Mouse (Mus musculus): ENCODE measurements around the gene Pax5. TPM values are rescaled to one million over a fixed set of nuclear protein-coding genes. Genes with fewer than 3 reads are reported as not detected.

Gene Pax5
- polyA plus RNA-seq, 1 experiment from 2014 or later, result 0.26 TPM

GRCm38 (mm10) chr4:44582687-44583086 is 127.6 kb downstream of the Pax5 start:
- Histone ChIP-seq H3K27me3 (no peaks in the 10 kb centered on the region), H3K9ac (no peak overlapping the region), H3K4me2 (no peak overlapping the region), H3K27ac (replicated peaks) (no peak overlapping the region), H3K9me3 (replicated peaks) (no peaks in the 10 kb centered on the region), H3K4me1 (replicated peaks) (no peaks in the 10 kb centered on the region), H3K36me3 (replicated peaks) (no peaks in the 10 kb centered on the region), H3K4me3 (replicated peaks) (no peak overlapping the region)
- WGBS (ENCODE audit: insufficient replicate concordance), result 17% methylated on average over 4 of the region's 4 CpGs
- ATAC-seq (ENCODE audit: insufficient read depth), result no peak

- Histone ChIP-seq H3K9ac (no peak overlapping the region), H3K4me3 (replicated peaks) (no peak overlapping the region), H3K27ac (replicated peaks) (no peak overlapping the region), H3K4me1 (replicated peaks) (no peaks in the 10 kb centered on the region), H3K9me3 (replicated peaks) (no peaks in the 10 kb centered on the region), H3K4me2 (no peak overlapping the region), H3K36me3 (replicated peaks) (no peaks in the 10 kb centered on the region), H3K27me3 (no peaks in the 10 kb centered on the region)
- 25% methylated on average over 5 of the region's 5 CpGs for WGBS (ENCODE audit: insufficient replicate concordance)
- no peak for ATAC-seq (ENCODE audit: insufficient read depth)
Measured at GRCm38 (mm10) chr4:44578591-44578990, 131.7 kb downstream of the Pax5 start.

- Histone ChIP-seq H3K27ac (replicated peaks) (no peak overlapping the region), H3K4me2 (no peak overlapping the region), H3K4me1 (replicated peaks) (no peaks in the 10 kb centered on the region), H3K9me3 (replicated peaks) (no peaks in the 10 kb centered on the region), H3K36me3 (replicated peaks) (no peaks in the 10 kb centered on the region), H3K9ac (no peak overlapping the region), H3K4me3 (replicated peaks) (no peak overlapping the region), H3K27me3 (no peaks in the 10 kb centered on the region)
- 31% methylated on average over 5 of the region's 5 CpGs for WGBS (ENCODE audit: insufficient replicate concordance)
- ATAC-seq (ENCODE audit: insufficient read depth), result no peak
Measured at GRCm38 (mm10) chr4:44577293-44577692, 133.0 kb downstream of the Pax5 start.

GRCm38 (mm10) chr4:44576786-44577185 is 133.5 kb downstream of the Pax5 start:
- no peak overlapping the region for H3K27ac ChIP-seq (replicated peaks)
- no peaks in the 10 kb centered on the region for H3K9me3 ChIP-seq (replicated peaks)
- H3K27me3 ChIP-seq, result no peaks in the 10 kb centered on the region
- no peak for ATAC-seq (ENCODE audit: insufficient read depth)
- H3K4me3 ChIP-seq (replicated peaks), result no peak overlapping the region
- no peaks in the 10 kb centered on the region for H3K36me3 ChIP-seq (replicated peaks)
- H3K4me2 ChIP-seq, result no peak overlapping the region
- H3K4me1 ChIP-seq (replicated peaks), result no peaks in the 10 kb centered on the region
- H3K9ac ChIP-seq, result no peak overlapping the region
- 42% methylated on average over 5 of the region's 5 CpGs for WGBS (ENCODE audit: insufficient replicate concordance)

- Histone ChIP-seq H3K36me3 (replicated peaks) (no peaks in the 10 kb centered on the region), H3K9me3 (replicated peaks) (no peaks in the 10 kb centered on the region), H3K4me3 (replicated peaks) (no peak overlapping the region), H3K4me1 (replicated peaks) (no peaks in the 10 kb centered on the region), H3K4me2 (no peak overlapping the region), H3K27ac (replicated peaks) (no peak overlapping the region), H3K9ac (no peak overlapping the region), H3K27me3 (no peaks in the 10 kb centered on the region)
- ATAC-seq (ENCODE audit: insufficient read depth), result no peak
- WGBS (ENCODE audit: insufficient replicate concordance), result 67% methylated on average over 5 of the region's 5 CpGs
Measured at GRCm38 (mm10) chr4:44573017-44573416, 137.3 kb downstream of the Pax5 start.

GRCm38 (mm10) chr4:44572373-44572772 is 137.9 kb downstream of the Pax5 start:
- ATAC-seq (ENCODE audit: insufficient read depth), result no peak
- Histone ChIP-seq H3K9ac (no peak overlapping the region), H3K4me2 (no peak overlapping the region), H3K36me3 (replicated peaks) (no peaks in the 10 kb centered on the region), H3K27ac (replicated peaks) (no peak overlapping the region), H3K27me3 (no peaks in the 10 kb centered on the region), H3K9me3 (replicated peaks) (no peaks in the 10 kb centered on the region), H3K4me3 (replicated peaks) (no peak overlapping the region), H3K4me1 (replicated peaks) (no peaks in the 10 kb centered on the region)
- 12% methylated on average over 5 of the region's 5 CpGs for WGBS (ENCODE audit: insufficient replicate concordance)

GRCm38 (mm10) chr4:44569138-44569537 is 141.1 kb downstream of the Pax5 start:
- 73% methylated on average over 10 of the region's 10 CpGs for WGBS (ENCODE audit: insufficient replicate concordance)

GRCm38 (mm10) chr4:44568666-44569065 is 141.6 kb downstream of the Pax5 start:
- Histone ChIP-seq H3K4me3 (replicated peaks) (no peak overlapping the region), H3K9ac (no peak overlapping the region), H3K4me1 (replicated peaks) (no peaks in the 10 kb centered on the region), H3K9me3 (replicated peaks) (no peaks in the 10 kb centered on the region), H3K27ac (replicated peaks) (no peak overlapping the region), H3K27me3 (peaks cover 5% of the 10 kb centered on the region), H3K4me2 (no peak overlapping the region), H3K36me3 (replicated peaks) (no peaks in the 10 kb centered on the region)
- 61% methylated on average over 10 of the region's 10 CpGs for WGBS (ENCODE audit: insufficient replicate concordance)
- ATAC-seq (ENCODE audit: insufficient read depth), result no peak

More at GRCm38 (mm10) chr4:44569138-44569537, 141.1 kb downstream of the Pax5 start:
- H3K27me3 ChIP-seq, result no peaks in the 10 kb centered on the region
- H3K4me1 ChIP-seq (replicated peaks), result no peaks in the 10 kb centered on the region
- no peak for ATAC-seq (ENCODE audit: insufficient read depth)
- no peak overlapping the region for H3K9ac ChIP-seq
- H3K4me2 ChIP-seq, result no peak overlapping the region
- no peaks in the 10 kb centered on the region for H3K9me3 ChIP-seq (replicated peaks)
- H3K27ac ChIP-seq (replicated peaks), result no peak overlapping the region
- H3K4me3 ChIP-seq (replicated peaks), result no peak overlapping the region
- no peaks in the 10 kb centered on the region for H3K36me3 ChIP-seq (replicated peaks)

- WGBS (ENCODE audit: insufficient replicate concordance), result 54% methylated on average over 8 of the region's 8 CpGs
- no peak for ATAC-seq (ENCODE audit: insufficient read depth)
- no peaks in the 10 kb centered on the region for H3K4me1 ChIP-seq (replicated peaks)
- peaks cover 7% of the 10 kb centered on the region for H3K27me3 ChIP-seq
- no peak overlapping the region for H3K27ac ChIP-seq (replicated peaks)
- H3K4me2 ChIP-seq, result no peak overlapping the region
- no peaks in the 10 kb centered on the region for H3K36me3 ChIP-seq (replicated peaks)
- no peaks in the 10 kb centered on the region for H3K9me3 ChIP-seq (replicated peaks)
- no peak overlapping the region for H3K4me3 ChIP-seq (replicated peaks)
- no peak overlapping the region for H3K9ac ChIP-seq
Measured at GRCm38 (mm10) chr4:44566401-44566800, 143.9 kb downstream of the Pax5 start.

- Histone ChIP-seq H3K4me2 (no peak overlapping the region), H3K36me3 (replicated peaks) (no peaks in the 10 kb centered on the region), H3K9me3 (replicated peaks) (no peaks in the 10 kb centered on the region), H3K9ac (no peak overlapping the region), H3K27me3 (peaks cover 7% of the 10 kb centered on the region), H3K4me3 (replicated peaks) (no peak overlapping the region), H3K4me1 (replicated peaks) (no peaks in the 10 kb centered on the region), H3K27ac (replicated peaks) (no peak overlapping the region)
- no peak for ATAC-seq (ENCODE audit: insufficient read depth)
- WGBS (ENCODE audit: insufficient replicate concordance), result 54% methylated on average over 12 of the region's 12 CpGs
Measured at GRCm38 (mm10) chr4:44565126-44566082, 144.9 kb downstream of the Pax5 start.

GRCm38 (mm10) chr4:44564602-44565001 is 145.7 kb downstream of the Pax5 start:
- ATAC-seq (ENCODE audit: insufficient read depth), result no peak
- H3K4me1 ChIP-seq (replicated peaks), result no peaks in the 10 kb centered on the region
- no peaks in the 10 kb centered on the region for H3K9me3 ChIP-seq (replicated peaks)
- H3K27ac ChIP-seq (replicated peaks), result no peak overlapping the region
- WGBS (ENCODE audit: insufficient replicate concordance), result 5% methylated on average over 10 of the region's 10 CpGs
- H3K36me3 ChIP-seq (replicated peaks), result no peaks in the 10 kb centered on the region
- no peak overlapping the region for H3K9ac ChIP-seq
- H3K4me3 ChIP-seq (replicated peaks), result no peak overlapping the region
- peaks cover 7% of the 10 kb centered on the region for H3K27me3 ChIP-seq
- H3K4me2 ChIP-seq, result no peak overlapping the region

Data from liver, embryonic 15.5 days (tissue).